Mouse (Mus musculus): ENCODE measurements around the gene Speer4d.

Speer4d gene

GRCm38 (mm10) chr5:15670789-15671188 is 51.9 kb downstream of the Speer4d start:
- peak; percentile 2 for DNase-seq (ENCODE audit: low read depth, low spot score)
